Mouse (Mus musculus) large intestine, adult 2 months (tissue): Measurements from ENCODE around the gene Fastkd5. TPM values are rescaled to one million over a fixed set of nuclear protein-coding genes. Genes with fewer than 3 reads are reported as not detected.
"Not testable (repeated sequence)": the region's sequence is repeated elsewhere in the genome, so short reads cannot be mapped to it uniquely, and the experiment has no call there.

Source experiments
- DNase-seq: peaks from one replicate; pipeline ENCODE4 v3.0.0-alpha.2; 2012; ENCODE audit warnings: low read depth, low spot score
- WGBS: fragments of 180-500 bp; shearing (Covaris S2); methylation state at CpG from one replicate; pipeline ENCODE4 v1.1.7; 2018; 5-methylcytosine and 5-hydroxymethylcytosine counted together
- polyA plus RNA-seq: library from polyadenylated mRNA; depleted of rRNA; stranded (reverse); fragments of >200 nt; gene quantifications from 2 replicates; pipeline ENCODE4 v1.2.3, GENCODE M21; 2012; rRNA removed

Fastkd5 gene
- polyA plus RNA-seq: 2.6 and 2.9 TPM in 2 replicates

GRCm38 (mm10) chr2:130629839-130630203 lies at the start of gene Fastkd5, which contains the start of gene Ubox5:
Fastkd5 (minus strand) TSS chr2:130630027.
Ubox5 (minus strand) TSS chr2:130630038.
- WGBS: under 1% methylated on average over 25 of the region's 25 CpGs

GRCm38 (mm10) chr2:130679154-130679553 lies 49.3 kb upstream of the Fastkd5 start:
- 93% methylated on average over 12 of the region's 12 CpGs for WGBS
- DNase-seq: no peak

More at GRCm38 (mm10) chr2:130629839-130630203, at the start of gene Fastkd5, which contains the start of gene Ubox5:
- DNase-seq: peak; percentile 73

- 83% methylated on average over 10 of the region's 10 CpGs for WGBS
Observed at GRCm38 (mm10) chr2:130677211-130677610, 47.4 kb upstream of the Fastkd5 start.

GRCm38 (mm10) chr2:130667559-130667958 lies 37.7 kb upstream of the Fastkd5 start, which contains the start of gene Itpa:
Itpa (plus strand) TSS chr2:130667610.
- under 1% methylated on average over 31 of the region's 31 CpGs for WGBS
- peak; percentile 59 for DNase-seq

More at GRCm38 (mm10) chr2:130677211-130677610, 47.4 kb upstream of the Fastkd5 start:
- no peak for DNase-seq

- peak; percentile 77 for DNase-seq
- under 1% methylated on average over 40 of the region's 40 CpGs for WGBS
Observed at GRCm38 (mm10) chr2:130664102-130664701, 34.4 kb upstream of the Fastkd5 start, which contains the start of gene Ddrgk1. Ddrgk1 (minus strand) TSS chr2:130664659.

- 92% methylated on average over 11 of the region's 11 CpGs for WGBS
- no peak for DNase-seq
Observed at GRCm38 (mm10) chr2:130663342-130663741, 33.5 kb upstream of the Fastkd5 start.

GRCm38 (mm10) chr2:130658530-130658929 lies 28.7 kb upstream of the Fastkd5 start:
- DNase-seq: no peak
- WGBS: 95% methylated on average over 10 of the region's 10 CpGs

GRCm38 (mm10) chr2:130657541-130657940 lies 27.7 kb upstream of the Fastkd5 start:
- 88% methylated on average over 6 of the region's 6 CpGs for WGBS
- DNase-seq: no peak

- no peak for DNase-seq
- 94% methylated on average over 9 of the region's 9 CpGs for WGBS
Observed at GRCm38 (mm10) chr2:130656536-130656935, 26.7 kb upstream of the Fastkd5 start.

GRCm38 (mm10) chr2:130655660-130656339 lies 26.0 kb upstream of the Fastkd5 start:
- WGBS: 85% methylated on average over 6 of the region's 6 CpGs

GRCm38 (mm10) chr2:130653760-130654159 lies 23.9 kb upstream of the Fastkd5 start:
- no peak for DNase-seq
- WGBS: 79% methylated on average over 1 of the region's 1 CpGs

More at GRCm38 (mm10) chr2:130655660-130656339, 26.0 kb upstream of the Fastkd5 start:
- no peak for DNase-seq

- WGBS: 90% methylated on average over 2 of the region's 2 CpGs
- no peak for DNase-seq
Observed at GRCm38 (mm10) chr2:130653303-130653702, 23.5 kb upstream of the Fastkd5 start.

- DNase-seq: not testable (repeated sequence)
- WGBS: 78% methylated on average over 6 of the region's 6 CpGs
Observed at GRCm38 (mm10) chr2:130649028-130649427, 19.2 kb upstream of the Fastkd5 start.

- no peak for DNase-seq
- WGBS: 79% methylated on average over 4 of the region's 4 CpGs
Observed at GRCm38 (mm10) chr2:130645198-130645597, 15.4 kb upstream of the Fastkd5 start.

GRCm38 (mm10) chr2:130642684-130643369 lies 13.0 kb upstream of the Fastkd5 start, which contains the start of gene Lzts3:
Lzts3 (minus strand) TSS chr2:130642803.
- DNase-seq: no peak
- 3% methylated on average over 36 of the region's 40 CpGs for WGBS

- DNase-seq: no peak
- 2% methylated on average over 25 of the region's 27 CpGs for WGBS
Observed at GRCm38 (mm10) chr2:130642197-130642660, 12.4 kb upstream of the Fastkd5 start.

- WGBS: 56% methylated on average over 6 of the region's 6 CpGs
- DNase-seq: no peak
Observed at GRCm38 (mm10) chr2:130641351-130642025, 11.7 kb upstream of the Fastkd5 start.

GRCm38 (mm10) chr2:130639276-130639675 lies 9.4 kb upstream of the Fastkd5 start:
- no peak for DNase-seq
- 42% methylated on average over 6 of the region's 6 CpGs for WGBS

- DNase-seq: peak; percentile 89
- WGBS: 20% methylated on average over 16 of the region's 16 CpGs
Observed at GRCm38 (mm10) chr2:130638101-130638611, 8.3 kb upstream of the Fastkd5 start.
